Mouse (Mus musculus): ENCODE measurements around the gene Mrc1. TPM values are rescaled to one million over a fixed set of nuclear protein-coding genes. Genes with fewer than 3 reads are reported as not detected.

Mrc1 gene
- total RNA-seq, 2 experiments from 2014 or later, result 5.5 to 5.6 TPM

Small RNAs within 50 kb of the gene (microRNA-seq; reads per million reads assigned to microRNA genes)
- 1.0 to 3.0 reads per million in 2 experiments for gene Mir511

Other genes starting within 250 kb of the Mrc1 start
- 10 to 100 TPM; 18.6 to 23.3 TPM for gene Hacd1, start 173.3 kb upstream of the Mrc1 start, total RNA-seq (2021)
- 10 to 100 TPM; 99.1 to 99.4 TPM for gene Stam, start 155.3 kb upstream of the Mrc1 start, total RNA-seq (2021)
- under 1 TPM in 1 of 2 experiments, not detected in 1; 0.16 TPM for gene Tmem236, start 54.9 kb upstream of the Mrc1 start, total RNA-seq (2021)
- gene Slc39a12, start 158.9 kb downstream of the Mrc1 start, total RNA-seq (2021), result 10 to 100 TPM; 37.1 to 45.2 TPM